Mouse (Mus musculus): ENCODE results near the gene Slf1.
A peak's percentile ranks its signal among the peaks of the same experiment; 100 is the strongest.
"Not testable (repeated sequence)": the region's sequence is repeated elsewhere in the genome, so short reads cannot be mapped to it uniquely, and the experiment has no call there.

Slf1 gene

DNA sequence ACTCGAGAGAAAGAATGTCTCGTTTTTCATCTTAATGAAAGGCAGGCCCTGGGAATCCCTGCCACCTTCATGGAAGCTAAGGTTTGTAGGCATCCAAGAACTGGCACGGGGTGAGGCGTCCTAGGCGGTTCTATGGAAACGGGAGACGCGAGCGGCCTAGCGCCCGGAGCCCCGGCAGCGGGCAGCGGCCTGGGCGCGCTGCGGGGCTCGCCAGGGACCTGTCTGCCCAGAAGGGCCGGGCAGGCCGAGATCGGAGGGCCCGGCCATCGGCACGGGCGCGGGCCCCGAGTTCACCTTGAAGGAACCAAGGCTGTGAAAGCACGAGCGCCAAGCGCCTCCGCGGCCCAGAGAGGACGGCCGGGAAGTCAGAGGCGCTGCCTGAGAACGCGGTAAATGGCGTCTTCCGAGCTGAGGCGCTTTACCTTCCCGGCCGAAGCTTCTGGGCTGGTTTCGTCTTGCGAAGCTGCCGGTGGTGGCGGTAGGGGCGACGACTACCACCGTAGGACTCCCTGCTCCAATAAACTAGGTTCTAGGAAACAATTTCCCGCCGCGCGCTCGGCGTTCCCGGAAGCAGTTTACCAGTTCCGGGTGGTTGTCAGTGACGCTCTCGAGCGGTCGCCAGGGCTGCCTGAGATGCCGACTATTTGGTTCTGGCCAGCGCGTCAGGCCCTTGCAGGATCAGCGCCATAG, at the start of gene Slf1, which contains the start of gene 2210408I21Rik:
Gene Slf1 (minus strand): TSS at position 543 of the 690 bp plus-strand sequence.
Gene 2210408I21Rik (plus strand): TSS at position 610 of the 690 bp plus-strand sequence.
- DNase-seq, result peak; percentile 91 to 93

DNA sequence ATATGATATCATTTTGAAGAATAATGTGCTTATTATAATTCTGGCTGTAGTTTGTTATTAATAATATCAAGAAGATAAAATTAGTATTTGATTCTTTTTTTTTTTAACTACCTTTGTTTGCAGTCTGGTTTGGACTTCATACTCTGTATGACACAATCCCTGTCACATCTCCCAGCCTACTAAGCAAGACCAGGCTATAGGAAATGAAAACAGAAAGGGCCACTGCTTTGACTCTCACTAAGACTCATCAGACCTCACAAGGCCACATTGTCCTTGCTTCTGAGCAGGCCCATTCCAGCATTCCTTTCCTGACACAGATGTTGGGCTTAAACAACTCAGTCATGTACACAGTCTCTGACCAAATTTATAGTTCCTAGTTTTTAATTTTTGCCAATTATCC, 42.7 kb upstream of the Slf1 start:
- no peak for DNase-seq

DNA sequence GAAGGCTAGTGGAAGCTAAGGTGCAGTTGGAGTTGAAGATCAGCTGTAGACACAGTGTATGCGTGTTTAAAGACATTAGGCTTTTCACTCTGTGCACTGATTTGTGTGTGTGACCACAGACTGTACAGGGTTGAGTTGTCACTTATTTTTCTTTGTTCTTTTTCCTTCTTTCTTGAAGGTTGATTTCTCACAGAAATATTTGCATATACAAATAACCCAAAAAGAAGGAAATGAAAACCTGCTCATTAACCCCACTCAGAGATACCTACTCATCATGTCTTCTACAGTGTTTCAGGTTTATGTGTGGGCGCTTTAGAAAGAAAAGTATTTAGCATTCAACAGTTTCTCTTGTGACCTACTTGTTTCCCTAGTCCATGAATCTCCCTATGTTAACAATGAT, 5.6 kb upstream of the Slf1 start:
- DNase-seq, result no peak

DNA sequence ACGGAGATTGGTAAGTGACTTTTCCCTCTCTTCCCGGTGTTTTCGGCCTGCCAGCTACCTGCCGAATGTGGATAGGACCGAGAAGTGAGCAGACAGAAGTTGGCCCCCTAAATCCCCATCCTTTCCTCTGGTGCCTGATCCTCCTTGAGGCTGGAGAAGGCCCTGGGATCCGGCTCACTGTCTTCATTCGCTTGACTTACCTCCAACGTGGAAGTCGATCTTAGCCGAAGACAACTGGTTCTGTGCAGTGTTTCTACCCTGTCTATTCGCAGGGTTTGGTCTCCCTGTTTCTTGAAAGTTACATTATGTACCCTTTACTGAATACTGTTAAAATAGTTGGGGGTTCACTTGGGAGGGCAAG, 328 bp upstream of the Slf1 start:
- no peak for DNase-seq

DNA sequence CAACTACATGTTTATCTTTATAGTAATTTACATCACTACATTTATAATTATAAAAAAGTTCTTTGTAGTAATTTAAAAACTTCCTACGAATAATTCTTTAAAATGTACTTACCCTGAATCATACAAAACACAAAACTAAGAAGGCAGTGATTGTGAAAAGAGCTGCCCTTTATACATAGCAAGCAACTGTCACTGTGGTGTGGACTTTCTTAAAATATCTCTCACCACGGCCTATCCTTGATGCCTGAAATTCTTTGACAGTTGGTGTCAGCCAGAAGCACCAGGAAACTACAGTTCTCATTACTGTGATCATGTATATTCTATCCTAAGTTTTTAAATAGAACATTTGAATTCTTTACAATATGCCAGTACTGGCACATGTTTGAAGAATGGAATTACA, 4.1 kb downstream of the Slf1 start:
- DNase-seq, result no peak

DNA sequence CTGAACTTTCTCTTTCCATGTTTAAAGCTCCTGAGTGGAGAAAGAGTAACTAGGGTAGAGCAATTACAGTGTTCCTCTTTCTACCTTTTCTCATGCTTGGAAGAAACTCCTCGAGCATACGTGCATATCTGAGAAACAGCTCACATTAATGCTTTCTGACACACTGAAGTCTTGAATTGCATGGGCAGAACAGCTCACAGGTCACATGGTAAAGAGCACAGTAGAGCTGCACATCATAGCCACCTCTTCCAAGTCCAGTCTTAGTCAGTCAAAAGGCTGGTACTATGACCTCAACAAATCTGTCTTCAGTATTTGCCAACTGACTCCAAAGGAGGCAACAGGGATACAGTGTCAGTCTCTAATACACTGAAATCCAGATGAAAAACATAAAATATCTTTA, 7.0 kb downstream of the Slf1 start:
- DNase-seq, result no peak

DNA sequence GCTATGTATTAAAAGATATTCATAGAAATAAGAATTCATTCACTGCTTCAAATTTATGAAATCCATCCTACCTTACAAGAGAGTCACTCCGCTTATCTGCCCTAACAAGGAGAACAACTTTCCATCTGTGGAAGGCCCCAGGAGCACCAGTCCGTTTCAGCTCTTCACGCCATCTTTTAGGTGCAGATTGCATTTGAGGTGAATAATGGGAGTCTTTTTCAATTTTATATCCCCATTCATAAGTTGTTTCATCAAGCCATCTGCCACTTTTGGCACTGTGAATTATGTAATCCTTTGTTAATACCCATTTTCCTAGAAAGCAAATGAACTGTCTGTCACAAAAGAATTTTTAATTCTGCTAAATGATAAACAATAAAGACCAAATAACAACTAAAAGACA, 10.1 kb downstream of the Slf1 start:
- no peak for DNase-seq

DNA sequence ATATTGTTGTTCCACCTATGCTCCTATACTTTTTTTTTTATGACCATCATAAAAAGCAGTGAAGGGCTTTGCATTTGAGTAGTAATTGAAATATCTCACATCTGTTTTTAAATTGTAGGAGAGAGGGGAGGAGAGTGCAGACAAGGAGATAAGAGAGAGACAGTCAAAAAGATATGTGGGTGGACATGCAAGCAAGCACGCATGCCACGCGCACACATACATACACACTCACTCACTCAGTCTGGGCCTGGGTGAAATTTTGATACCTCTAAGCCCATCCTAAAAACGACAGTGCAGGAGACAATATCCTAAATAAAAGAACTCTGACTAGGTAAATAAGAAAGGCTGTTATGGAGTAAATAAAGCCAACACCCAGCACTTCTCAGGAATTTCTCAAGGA, 16.6 kb downstream of the Slf1 start:
- DNase-seq, result no peak

DNA sequence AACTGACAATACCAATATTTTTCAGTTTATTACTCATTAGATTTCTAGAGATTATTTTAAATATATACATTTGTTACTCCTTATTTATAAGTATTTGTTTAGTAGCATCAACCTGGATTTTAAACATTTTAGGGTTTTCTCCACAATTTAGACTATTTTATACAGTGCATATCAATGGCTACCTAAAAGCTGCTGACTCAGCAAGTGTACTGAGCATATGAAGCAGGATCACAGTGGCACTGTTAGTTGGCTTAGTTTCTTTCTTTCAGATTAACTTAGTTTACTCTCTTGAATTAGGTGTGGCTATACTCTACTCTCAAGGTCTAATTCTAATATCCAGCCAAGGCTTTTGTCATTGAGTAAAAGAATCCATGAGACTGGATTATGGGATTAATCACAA, 27.5 kb downstream of the Slf1 start:
- no peak for DNase-seq

DNA sequence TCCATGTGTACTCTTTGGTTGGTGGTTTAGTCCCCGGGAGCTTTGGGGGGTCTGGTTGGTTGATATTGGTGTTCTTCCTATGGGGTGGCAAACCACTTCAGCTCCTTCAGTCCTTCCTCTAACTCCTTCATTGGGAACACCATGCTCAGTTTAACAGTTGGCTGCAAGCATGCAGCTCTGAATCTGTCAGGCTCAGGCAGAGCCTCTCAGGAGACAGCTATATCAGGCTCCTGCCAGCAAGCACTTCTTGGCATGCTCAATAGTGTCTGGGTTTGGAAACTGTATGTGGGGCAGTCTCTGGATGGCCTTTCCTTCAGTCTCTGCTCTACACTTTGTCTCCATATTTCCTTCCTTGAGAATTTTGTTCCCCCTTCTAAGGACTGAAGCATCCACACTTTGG, 42.4 kb downstream of the Slf1 start:
- not testable (repeated sequence) for DNase-seq

DNA sequence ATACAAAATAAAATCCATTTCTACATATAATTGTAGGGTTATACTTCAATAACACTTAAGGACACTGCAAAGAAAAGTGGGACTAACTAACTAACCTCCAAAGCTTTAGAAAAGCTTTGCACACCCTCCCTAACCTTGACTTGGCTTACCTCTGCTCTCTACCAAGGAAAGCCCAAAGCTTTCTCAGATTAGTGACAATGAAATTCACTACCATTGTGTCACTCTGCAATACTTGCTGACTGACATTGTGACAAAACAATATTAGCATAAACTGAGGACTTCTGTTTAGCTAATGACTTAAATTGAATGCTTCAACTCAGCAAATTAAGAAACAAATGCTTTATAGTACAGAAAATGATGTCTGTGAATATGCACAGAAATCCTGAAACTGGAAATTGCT, 63.2 kb downstream of the Slf1 start:
- DNase-seq, result no peak

DNA sequence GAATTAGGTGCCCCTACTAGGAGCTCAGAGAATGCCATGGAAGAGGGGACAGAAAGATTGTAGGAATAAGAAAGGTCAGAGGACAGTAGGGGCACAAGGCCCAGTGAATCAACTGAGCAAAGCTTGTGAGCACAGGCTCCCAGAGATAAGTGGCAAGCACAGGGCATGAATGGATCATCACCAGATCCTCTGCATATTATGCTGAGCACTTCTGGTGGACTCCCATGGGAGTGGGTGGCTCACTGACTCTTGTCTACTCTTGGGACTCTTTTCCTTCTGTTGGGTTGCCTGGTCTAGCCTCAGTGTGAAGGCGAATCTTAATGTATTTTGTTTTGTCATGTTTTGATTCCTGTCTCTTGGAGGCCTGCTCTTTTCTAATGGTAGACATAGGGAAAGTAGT, 66.4 kb downstream of the Slf1 start:
- DNase-seq, result no peak

DNA sequence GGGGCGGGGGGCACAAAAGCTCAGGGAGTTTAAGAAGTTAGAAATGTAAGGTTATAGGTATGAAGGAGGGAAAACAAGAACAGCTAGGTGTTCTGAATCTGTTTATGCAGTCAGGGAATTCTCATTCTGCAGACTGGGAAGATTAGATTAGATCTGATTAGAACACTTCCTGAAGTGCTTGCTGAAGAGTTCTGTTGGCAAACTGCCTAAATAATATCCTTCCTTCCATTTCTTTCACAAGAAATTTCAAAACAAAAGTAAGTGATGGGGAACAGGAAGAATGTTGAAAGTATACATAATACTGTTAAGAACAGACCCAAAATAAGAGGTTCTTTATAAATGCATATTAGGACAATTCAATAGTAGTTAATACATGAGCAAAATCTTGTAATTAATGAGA, 72.1 kb downstream of the Slf1 start:
- DNase-seq, result no peak

DNA sequence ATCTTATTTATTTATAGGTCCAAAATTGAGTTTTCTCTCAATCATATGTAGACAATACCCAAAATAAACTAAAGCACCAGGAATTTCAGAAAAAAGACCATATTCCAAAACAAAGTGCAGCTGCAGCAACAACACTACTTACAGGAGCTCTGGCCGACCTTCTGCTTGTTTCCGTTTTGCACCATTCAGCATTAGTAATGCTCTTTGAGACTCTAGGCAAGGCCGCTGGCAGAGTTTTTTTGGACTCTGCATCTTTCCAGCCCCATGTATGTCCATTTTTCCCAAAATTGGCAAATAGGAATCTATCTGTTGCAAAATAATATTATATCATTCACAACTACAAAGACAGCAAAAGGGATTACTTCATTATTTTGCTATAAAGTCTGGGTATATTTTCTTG, 85.5 kb downstream of the Slf1 start:
- DNase-seq, result no peak

DNA sequence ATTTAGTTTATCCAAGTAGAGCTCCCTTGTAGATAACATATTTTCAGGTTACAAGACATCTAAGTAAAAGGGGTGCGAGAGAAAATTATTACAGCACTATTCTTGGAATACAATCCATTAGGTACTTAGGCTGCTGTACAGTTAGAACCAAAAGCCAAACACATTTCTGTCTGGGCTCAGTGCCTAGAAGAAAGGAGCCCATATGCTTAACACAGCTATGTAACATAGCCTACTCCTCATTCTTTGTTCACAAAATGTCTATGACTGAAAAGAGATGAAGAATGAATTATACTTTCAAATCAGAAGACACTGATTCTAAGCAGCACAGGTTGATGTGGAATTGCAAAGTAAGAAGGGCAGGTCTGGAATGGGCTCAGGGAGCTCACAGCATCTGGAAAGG, 86.8 kb downstream of the Slf1 start:
- no peak for DNase-seq

DNA sequence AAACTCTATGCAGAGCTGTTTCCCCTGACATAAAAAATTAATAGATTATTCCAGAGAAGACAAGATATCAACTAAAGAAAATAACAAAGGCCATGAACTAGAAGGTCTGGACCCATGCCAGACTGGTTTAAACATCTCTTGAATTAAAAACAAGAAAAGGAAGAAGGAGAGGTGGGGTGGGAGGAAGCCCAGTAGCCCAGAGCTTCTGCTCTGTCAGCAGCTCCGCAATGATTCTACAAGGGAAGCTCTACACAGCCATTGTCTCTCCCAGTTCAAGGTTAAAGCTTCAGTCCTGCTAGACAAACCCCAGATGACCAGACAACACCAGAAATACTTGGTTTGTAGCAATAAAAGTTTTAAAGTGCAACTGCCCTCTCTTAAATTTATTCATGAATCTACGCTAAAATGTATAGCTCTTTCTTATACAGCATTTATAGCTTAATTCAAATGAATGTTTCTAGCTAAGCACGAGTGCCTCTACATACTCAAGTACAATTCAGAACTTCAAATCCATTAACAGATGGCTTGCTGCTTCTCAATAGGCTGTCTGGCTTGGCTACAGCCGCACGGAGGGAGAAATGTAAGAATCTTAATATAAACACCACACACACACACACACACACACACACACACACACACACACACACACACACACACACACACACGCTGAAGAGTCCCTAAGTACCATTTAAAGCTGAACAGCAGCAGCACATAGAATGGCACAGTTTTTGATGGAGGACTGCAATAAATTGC, 87.9 kb downstream of the Slf1 start:
- no peak for DNase-seq

DNA sequence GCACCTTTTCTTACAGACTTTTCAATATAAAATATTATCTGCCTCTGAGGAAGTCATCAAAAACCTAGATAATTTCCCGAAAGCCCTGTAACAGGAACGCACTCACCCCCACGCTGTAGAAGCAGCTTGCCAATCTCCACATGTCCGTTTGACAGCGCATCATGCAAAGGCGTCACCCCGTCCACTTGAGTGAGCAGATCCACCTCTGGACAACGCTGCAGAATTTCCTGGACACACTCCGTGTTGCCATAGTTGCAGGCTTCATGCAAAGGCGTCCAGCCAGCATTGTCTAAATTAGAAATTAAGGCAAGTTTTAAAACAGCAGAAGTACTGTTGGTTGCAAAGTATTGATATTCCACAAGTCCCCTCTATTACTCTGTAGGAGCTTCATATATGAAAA, 88.9 kb downstream of the Slf1 start:
- DNase-seq, result no peak

DNA sequence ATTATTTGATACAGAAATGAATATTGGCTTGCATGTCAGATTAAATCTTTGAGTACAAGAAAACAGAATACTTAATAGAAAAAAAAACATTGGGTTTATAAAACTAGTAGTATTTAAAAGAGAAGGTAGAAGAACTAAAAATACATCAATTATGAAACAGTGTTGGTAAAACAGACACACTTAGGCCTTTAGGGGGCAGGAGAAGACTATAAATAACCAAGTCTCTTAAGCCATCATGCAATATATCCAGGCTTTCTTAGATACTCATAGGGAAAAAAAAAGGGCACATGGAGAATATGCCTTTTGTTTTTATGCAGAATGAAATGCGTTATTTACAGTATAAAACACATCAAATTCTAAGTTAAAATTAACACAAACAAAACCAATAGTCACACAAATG, 89.9 kb downstream of the Slf1 start:
- DNase-seq, result no peak

DNA sequence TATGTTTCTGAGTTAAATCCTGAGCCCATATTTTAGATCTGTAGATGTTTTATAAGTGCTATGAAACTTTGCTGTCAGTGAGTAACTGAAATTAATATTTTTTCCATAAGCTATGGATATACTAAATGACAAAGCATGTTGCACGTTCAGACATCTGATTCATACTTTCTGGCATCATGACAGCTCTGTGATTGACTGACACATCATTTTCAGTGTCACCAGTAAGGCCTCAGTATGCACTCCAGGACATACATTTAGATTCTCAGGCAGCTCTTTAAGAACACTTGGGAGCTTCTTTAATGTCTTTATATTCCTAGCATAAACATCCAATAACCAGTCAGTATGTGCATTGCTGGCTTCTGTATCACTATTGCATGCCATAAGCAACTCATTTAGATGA, 91.9 kb downstream of the Slf1 start:
- DNase-seq, result no peak

DNA sequence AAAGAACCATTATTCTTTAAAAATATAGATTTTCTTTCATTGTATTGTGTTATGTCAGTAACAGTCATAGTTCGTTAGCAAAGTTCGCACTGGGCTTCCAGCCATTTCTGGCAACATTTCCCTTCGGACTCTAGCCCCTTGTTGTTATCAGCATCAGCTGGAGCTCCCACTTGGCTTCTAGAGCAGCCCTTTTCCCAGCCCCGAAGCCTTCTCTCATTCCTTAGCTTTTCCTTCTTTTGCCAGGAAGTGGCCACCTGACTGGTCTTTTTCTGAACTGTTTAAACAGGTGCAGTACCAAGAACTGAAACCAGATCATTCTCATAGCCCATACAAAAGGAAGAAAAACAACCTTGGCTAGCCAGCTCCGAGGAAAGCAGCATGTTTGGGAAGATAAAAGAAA, 105.7 kb downstream of the Slf1 start:
- no peak for DNase-seq

DNA sequence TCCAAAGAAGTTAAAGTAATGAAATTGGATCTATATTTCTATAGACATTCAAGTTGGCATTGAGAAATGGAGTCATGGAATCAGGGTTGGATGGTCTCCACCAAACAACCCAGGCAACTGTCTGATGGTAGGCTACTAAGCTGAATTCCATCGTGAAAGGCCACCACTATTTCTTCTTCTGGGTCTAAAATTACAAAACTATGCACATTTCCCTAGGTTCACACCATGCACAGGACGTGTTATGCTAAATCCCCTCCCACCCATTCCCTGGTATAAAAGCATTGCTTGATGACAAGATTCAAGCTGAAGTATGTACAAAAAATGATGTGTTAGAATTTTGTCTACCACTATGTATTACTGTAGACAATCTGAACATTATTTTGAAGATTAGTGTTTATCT, 116.4 kb downstream of the Slf1 start:
- DNase-seq, result no peak

DNA sequence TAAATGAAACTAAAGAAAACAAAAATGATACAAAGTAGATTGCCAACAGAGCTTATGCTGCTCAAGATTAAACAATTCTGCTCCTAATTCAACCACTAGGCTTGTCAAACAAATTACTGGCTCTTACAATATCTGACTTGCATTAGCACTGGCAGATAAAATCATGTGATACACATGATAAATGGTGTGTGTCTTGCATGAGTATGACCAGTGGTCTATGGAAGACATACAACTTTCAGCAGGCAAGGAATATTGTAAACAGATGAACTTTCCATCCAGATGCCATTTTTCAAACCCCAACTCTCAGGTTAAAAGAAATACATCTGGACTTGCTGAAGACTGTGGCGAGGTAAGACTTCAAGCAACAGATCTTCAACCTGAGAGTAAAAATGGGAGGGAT, 131.6 kb downstream of the Slf1 start:
- no peak for DNase-seq

DNA sequence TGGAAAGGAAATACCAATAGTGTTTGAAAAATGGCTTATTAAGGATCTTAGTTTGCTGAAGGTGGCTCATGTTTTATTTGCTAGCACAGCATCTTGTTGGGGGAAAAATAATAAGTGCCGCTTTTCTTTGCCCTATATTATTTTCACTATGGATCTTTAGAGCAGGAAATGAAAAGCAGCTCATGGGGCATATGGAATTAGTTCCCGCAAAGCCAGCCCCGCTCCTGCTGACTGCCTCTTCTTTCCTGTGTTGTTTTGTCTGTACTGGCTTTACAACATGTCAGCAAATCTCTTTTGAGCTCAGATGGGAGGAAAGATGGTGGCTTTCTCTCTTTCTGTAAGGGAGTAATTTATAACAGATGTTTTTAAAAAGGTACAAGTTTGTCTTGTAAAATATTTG, 132.6 kb downstream of the Slf1 start:
- no peak for DNase-seq
